Mouse (Mus musculus) heart, adult 2 months (tissue): Measurements from ENCODE around the gene Tmem145. TPM values are rescaled to one million over a fixed set of nuclear protein-coding genes. Genes with fewer than 3 reads are reported as not detected.
A peak's percentile ranks its signal among the peaks of the same experiment; 100 is the strongest.

Experiments
- DNase-seq, 2 experiments: peaks; one replicate each; pipeline ENCODE4 v3.0.0; 2021
- H3K27ac ChIP-seq: fragments of 200-600 bp; 2 replicates; pipeline ENCODE4 v1.8.1; 2022
- H3K27me3 ChIP-seq: fragments of 200-500 bp; 2 replicates; pipeline ENCODE4 v1.6.1; 2012; ENCODE audit warnings: mild to moderate bottlenecking, low read length, inconsistent platforms, mixed read lengths; ENCODE audit not compliant: control insufficient read depth, insufficient read depth
- H3K36me3 ChIP-seq: fragments of 200-500 bp; 2 replicates; pipeline ENCODE4 v1.6.1; 2012; ENCODE audit warnings: low read length, inconsistent platforms; ENCODE audit not compliant: control insufficient read depth, insufficient read depth
- H3K4me1 ChIP-seq: fragments of 200-500 bp; 2 replicates; pipeline ENCODE4 v1.6.1; 2011; ENCODE audit warnings: low read length; ENCODE audit not compliant: control insufficient read depth, insufficient read depth
- H3K4me3 ChIP-seq: fragments of 200-600 bp; 2 replicates; pipeline ENCODE4 v1.8.1; 2022
- H3K79me2 ChIP-seq: fragments of 200-500 bp; replicated peaks from 2 replicates; pipeline ENCODE4 v1.6.1; 2012; ENCODE audit warnings: mild to moderate bottlenecking, inconsistent platforms, low read length, moderate library complexity, mixed read lengths; ENCODE audit not compliant: control insufficient read depth, insufficient read depth
- H3K9ac ChIP-seq: fragments of 200-500 bp; 2 replicates; pipeline ENCODE4 v1.6.1; 2012; ENCODE audit warnings: low read depth, mild to moderate bottlenecking, control low read depth, inconsistent platforms, low read length, mixed read lengths
- CTCF ChIP-seq: fragments of 200-600 bp; IDR thresholded peaks from 2 replicates; pipeline ENCODE4 v1.8.1; 2022; ENCODE audit warnings: antibody characterized with exemption, mild to moderate bottlenecking, moderate library complexity
- EP300 ChIP-seq: fragments of 200-500 bp; IDR thresholded peaks from 2 replicates; pipeline ENCODE4 v1.6.1; 2011; ENCODE audit warnings: low read depth, low read length, control low read depth; ENCODE audit not compliant: insufficient read depth
- POLR2A ChIP-seq: fragments of 200-500 bp; IDR thresholded peaks from 2 replicates; pipeline ENCODE4 v1.6.1; 2011; ENCODE audit warnings: mild to moderate bottlenecking, low read depth, low read length, control low read depth; ENCODE audit not compliant: insufficient read depth
- WGBS: fragments of 180-500 bp; shearing (Covaris S2); methylation state at CpG from one replicate; pipeline ENCODE4 v1.1.7; 2018; 5-methylcytosine and 5-hydroxymethylcytosine counted together
- intact Hi-C: fragments of 180-260 bp; cut with DNase I; formaldehyde crosslinking; loops from one replicate; pipeline ENCODE4 v1.15.1; 2025
- polyA plus RNA-seq: library from polyadenylated mRNA; depleted of rRNA; stranded (reverse); fragments of >200 nt; gene quantifications from 2 replicates; pipeline ENCODE4 v1.2.3, GENCODE M21; 2012
- total RNA-seq, 2 experiments: library from RNA; stranded (reverse); gene quantifications; 2 replicates each; pipeline ENCODE4 v1.2.3; 2021

Tmem145 gene
- total and polyA plus RNA-seq, 3 experiments: 0.06 TPM; not detected in 2

DNA sequence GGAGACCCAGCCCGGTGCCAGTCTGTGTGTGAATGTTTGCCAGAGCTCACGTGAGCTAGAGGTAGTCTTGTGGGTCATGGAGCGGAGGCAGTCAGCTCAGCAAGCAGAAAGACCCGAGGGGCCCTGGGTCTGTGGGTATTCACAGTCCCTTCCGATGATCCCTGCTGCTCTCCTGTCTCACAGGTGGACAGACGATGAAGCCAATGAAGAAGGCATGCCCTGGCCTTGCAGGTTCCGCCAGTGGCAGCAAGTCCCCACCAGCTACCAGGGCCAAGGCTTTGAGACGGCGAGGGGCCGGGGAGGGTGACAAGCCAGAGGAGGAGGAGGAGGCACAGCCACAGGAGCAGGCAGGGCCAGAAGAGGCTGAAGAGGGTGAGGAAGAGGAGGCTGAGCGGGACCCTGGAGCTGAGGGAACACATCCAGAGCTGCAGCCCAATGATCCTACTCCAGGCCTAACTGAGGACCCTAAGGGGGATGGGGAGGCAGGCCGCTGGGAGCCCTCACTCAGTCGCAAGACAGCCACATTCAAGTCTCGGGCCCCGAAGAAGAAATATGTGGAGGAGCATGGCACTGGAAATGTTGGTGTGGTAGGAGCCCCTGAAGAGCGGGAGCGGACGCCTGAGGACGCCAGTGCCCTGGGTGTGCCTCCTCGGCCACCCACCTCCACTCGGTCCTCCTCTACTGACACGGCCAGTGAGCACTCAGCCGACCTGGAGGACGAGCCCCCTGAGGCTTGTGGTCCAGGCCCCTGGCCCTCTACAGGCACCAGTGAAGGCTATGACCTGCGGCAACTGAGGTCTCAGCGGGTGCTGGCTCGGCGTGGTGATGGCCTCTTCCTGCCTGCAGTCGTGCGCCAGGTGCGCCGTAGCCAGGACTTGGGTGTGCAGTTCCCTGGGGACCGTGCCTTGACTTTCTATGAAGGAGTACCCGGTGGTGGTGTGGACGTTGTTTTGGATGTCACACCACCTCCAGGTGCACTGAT, 35.0 kb upstream of the Tmem145 start:
- Histone ChIP-seq H3K9ac (no peak overlapping the region), H3K4me1 (peaks cover 12% of the 10 kb centered on the region), H3K4me3 (no peak overlapping the region), H3K27me3 (no peaks in the 10 kb centered on the region), H3K79me2 (peaks cover 14% of the 10 kb centered on the region), H3K36me3 (no peaks in the 10 kb centered on the region; the same call in 1 of the 2 replicates), H3K27ac (no peak overlapping the region)
- intact Hi-C loops: no loop called here
- WGBS: 87% methylated on average over 35 of the region's 35 CpGs
- no peak for TF ChIP-seq EP300
- peak in 1 of 2 experiments; percentile 3 for DNase-seq

DNA sequence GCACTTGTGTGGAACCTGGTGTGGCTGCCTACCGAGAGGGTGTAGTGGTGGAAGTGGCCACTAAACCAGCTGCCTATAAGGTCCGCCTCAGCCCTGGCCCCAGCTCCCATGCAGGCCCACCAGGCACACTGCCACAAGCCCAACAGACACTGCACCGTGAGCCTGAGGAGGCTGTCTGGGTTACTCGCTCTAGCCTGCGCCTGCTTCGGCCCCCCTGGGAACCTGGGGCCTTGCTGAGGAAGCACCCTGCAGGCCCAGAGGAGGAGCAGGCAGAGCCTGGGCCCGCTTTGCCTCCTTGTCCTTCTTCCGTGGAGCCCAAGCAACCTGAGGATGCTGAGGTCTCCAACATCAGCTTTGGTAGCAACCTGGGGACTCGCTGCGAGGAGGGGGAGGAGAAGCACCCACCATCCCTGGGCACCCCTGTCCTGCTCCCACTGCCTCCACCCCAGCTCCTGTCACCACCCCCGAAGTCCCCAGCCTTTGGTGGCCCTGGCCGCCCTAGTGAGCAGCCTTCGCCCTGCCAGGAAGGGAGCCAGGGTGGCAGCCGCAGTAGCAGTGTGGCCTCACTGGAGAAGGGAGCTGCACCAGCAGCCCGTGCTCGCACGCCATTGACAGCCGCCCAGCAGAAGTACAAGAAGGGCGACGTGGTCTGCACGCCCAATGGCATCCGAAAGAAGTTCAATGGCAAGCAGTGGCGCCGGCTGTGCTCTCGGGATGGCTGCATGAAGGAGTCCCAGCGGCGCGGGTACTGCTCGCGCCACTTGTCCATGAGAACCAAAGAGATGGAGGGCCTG, 34.1 kb upstream of the Tmem145 start:
- no peak overlapping the region for H3K9ac ChIP-seq
- peaks cover 12% of the 10 kb centered on the region for H3K4me1 ChIP-seq
- no peak overlapping the region for H3K27ac ChIP-seq
- peaks cover 14% of the 10 kb centered on the region for H3K79me2 ChIP-seq
- peak in 1 of 2 experiments; percentile 11 for DNase-seq
- intact Hi-C loops: no loop called here
- TF ChIP-seq EP300: no peak
- TF ChIP-seq POLR2A: no peak
- no peak for TF ChIP-seq CTCF
- no peaks in the 10 kb centered on the region for H3K27me3 ChIP-seq
- WGBS: 89% methylated on average over 30 of the region's 30 CpGs
- no peaks in the 10 kb centered on the region; the same call in 1 of the 2 replicates for H3K36me3 ChIP-seq
- no peak overlapping the region for H3K4me3 ChIP-seq

DNA sequence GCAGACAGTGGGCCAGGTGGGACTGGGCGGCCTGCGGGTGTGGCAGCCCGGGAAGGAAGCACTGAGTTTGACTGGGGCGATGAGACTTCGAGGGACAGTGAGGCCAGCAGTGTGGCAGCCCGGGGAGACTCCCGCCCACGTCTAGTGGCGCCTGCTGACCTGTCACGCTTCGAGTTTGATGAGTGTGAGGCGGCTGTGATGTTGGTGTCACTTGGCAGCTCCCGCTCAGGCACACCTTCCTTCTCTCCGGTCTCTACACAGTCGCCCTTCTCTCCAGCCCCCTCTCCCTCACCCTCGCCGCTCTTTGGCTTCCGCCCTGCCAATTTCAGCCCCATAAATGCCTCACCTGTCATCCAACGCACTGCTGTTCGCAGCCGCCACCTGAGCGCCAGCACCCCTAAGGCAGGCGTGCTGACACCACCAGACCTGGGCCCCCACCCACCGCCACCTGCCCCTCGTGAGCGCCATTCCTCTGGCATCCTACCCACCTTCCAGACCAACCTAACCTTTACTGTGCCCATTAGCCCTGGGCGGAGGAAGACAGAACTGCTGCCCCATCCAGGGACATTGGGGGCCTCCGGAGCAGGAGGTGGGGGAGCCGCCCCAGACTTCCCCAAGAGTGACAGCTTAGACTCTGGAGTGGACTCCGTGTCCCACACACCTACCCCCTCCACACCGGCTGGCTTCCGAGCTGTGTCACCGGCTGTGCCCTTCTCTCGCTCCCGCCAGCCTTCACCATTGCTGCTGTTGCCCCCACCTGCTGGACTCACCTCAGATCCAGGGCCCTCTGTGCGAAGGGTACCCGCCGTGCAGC, 33.3 kb upstream of the Tmem145 start:
- TF ChIP-seq CTCF: no peak
- no peak for TF ChIP-seq POLR2A
- no peak for TF ChIP-seq EP300
- 83% methylated on average over 38 of the region's 38 CpGs for WGBS
- no peak overlapping the region for H3K27ac ChIP-seq
- no peak overlapping the region for H3K9ac ChIP-seq
- no peak overlapping the region for H3K4me3 ChIP-seq
- peaks cover under 1% of the 10 kb centered on the region for H3K36me3 ChIP-seq
- DNase-seq: peak in 1 of 2 experiments; percentile 3
- no peaks in the 10 kb centered on the region for H3K27me3 ChIP-seq
- intact Hi-C loops: no loop called here
- H3K79me2 ChIP-seq: peaks cover 14% of the 10 kb centered on the region
- H3K4me1 ChIP-seq: peaks cover 15% of the 10 kb centered on the region

DNA sequence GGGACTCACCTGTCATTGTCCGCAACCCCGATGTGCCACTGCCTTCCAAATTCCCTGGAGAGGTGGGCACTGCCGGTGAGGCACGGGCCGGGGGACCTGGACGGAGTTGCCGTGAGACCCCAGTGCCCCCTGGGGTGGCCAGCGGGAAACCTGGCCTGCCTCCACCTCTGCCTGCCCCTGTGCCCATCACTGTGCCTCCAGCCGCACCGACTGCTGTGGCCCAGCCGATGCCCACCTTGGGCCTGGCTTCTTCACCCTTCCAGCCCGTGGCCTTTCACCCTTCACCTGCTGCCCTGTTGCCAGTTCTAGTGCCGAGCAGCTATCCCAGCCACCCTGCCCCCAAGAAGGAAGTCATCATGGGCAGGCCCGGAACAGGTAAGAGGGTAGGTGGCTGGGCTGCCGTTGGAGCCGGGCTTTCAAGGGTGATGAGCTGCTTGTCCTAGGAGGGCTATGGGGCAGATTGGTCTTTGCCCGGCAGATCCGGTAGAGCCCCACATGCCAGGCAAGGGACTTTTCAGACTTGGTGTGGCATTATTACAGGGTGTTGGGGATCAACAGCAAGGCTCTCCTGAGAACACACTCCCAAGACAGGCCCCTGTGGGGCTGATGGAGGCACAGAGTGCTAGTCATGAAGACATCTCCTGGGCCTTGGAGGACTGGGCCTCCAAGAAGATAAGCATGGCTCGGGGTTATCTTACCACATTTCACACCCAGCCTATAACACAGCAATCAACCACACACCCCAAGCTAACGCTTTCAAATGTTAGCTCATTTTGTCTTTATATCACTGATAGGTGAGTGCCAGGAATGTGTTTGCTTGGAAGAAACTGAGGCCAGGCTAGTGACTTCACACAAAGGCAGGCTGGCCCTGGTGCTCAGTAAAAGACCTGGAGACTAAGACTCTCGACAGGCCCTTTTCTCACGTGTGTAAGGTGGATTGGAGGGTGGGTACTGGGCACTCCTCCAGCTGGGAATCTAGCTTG, 32.4 kb upstream of the Tmem145 start:
- H3K27ac ChIP-seq: no peak overlapping the region
- H3K4me1 ChIP-seq: peaks cover 16% of the 10 kb centered on the region
- no peak overlapping the region for H3K4me3 ChIP-seq
- H3K9ac ChIP-seq: no peak overlapping the region
- H3K36me3 ChIP-seq: peaks cover 3% of the 10 kb centered on the region
- H3K27me3 ChIP-seq: no peaks in the 10 kb centered on the region
- 84% methylated on average over 22 of the region's 22 CpGs for WGBS
- intact Hi-C loops: no loop called here
- peak in 1 of 2 experiments; percentile 3 for DNase-seq
- H3K79me2 ChIP-seq: peaks cover 14% of the 10 kb centered on the region
- no peak for TF ChIP-seq EP300
- no peak for TF ChIP-seq CTCF
- no peak for TF ChIP-seq POLR2A

DNA sequence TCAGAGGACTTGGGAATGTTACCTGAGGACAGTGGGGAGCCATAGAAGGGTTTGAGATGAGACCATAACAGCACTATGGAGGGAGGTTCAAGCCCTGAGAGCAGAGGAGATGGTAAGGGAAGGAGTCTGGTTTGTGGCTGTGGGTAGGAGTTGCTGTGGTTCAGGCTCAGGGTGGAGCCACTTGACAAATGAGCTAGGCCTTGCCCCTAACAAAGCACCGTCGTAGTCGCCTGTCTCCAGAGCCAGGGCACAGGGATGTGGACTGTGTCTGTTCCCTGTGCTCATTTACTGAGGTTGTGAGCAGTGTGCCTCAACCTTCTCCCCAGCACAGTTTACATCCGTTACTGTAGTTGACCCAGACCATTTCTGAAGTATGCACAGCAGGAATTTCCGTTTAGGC, 31.3 kb upstream of the Tmem145 start:
- Histone ChIP-seq H3K27me3 (no peaks in the 10 kb centered on the region), H3K27ac (no peak overlapping the region), H3K4me3 (no peak overlapping the region), H3K79me2 (peaks cover 14% of the 10 kb centered on the region), H3K9ac (no peak overlapping the region), H3K4me1 (peaks cover 14% of the 10 kb centered on the region), H3K36me3 (peaks cover 3% of the 10 kb centered on the region)
- intact Hi-C loops: no loop called here
- DNase-seq: peak in 1 of 2 experiments; percentile 3
- TF ChIP-seq POLR2A (no peak), EP300 (no peak), CTCF (no peak)
- WGBS: 51% methylated on average over 5 of the region's 5 CpGs
